Mouse (Mus musculus): ENCODE measurements around the gene Dab1. TPM values are rescaled to one million over a fixed set of nuclear protein-coding genes. Genes with fewer than 3 reads are reported as not detected.

The Dab1 gene
- polyA plus RNA-seq, 1 experiment from 2014 or later, result 3.6 TPM

- WGBS, result 71% methylated on average over 5 of the region's 5 CpGs
- H3K4me3 ChIP-seq, result no peak overlapping the region
These were observed 896.5 kb downstream of the Dab1 start for GRCm38 (mm10) chr4:104515681-104516080.

GRCm38 (mm10) chr4:104522324-104522723 is 903.2 kb downstream of the Dab1 start:
- H3K4me3 ChIP-seq, result no peak overlapping the region
- no peaks in the 10 kb centered on the region for H3K36me3 ChIP-seq
- H3K4me1 ChIP-seq, result no peaks in the 10 kb centered on the region
- no peak overlapping the region for H3K27ac ChIP-seq
- no peaks in the 10 kb centered on the region for H3K27me3 ChIP-seq (ENCODE audit: insufficient read depth, poor library complexity, severe bottlenecking)
- no peak for DNase-seq (ENCODE audit: low spot score)
- 71% methylated on average over 8 of the region's 8 CpGs for WGBS
- no peaks in the 10 kb centered on the region for H3K9me3 ChIP-seq

More at GRCm38 (mm10) chr4:104515681-104516080, 896.5 kb downstream of the Dab1 start:
- no peaks in the 10 kb centered on the region for H3K9me3 ChIP-seq
- H3K36me3 ChIP-seq, result no peaks in the 10 kb centered on the region
- no peaks in the 10 kb centered on the region for H3K27me3 ChIP-seq (ENCODE audit: insufficient read depth, poor library complexity, severe bottlenecking)
- DNase-seq (ENCODE audit: low spot score), result no peak
- H3K27ac ChIP-seq, result no peak overlapping the region
- H3K4me1 ChIP-seq, result peaks cover 5% of the 10 kb centered on the region; the same call in 1 of the 2 replicates

GRCm38 (mm10) chr4:104523776-104524175 is 904.6 kb downstream of the Dab1 start:
- Histone ChIP-seq H3K4me3 (no peak overlapping the region), H3K36me3 (no peaks in the 10 kb centered on the region), H3K27ac (no peak overlapping the region), H3K27me3 (ENCODE audit: insufficient read depth, poor library complexity, severe bottlenecking) (no peaks in the 10 kb centered on the region), H3K9me3 (no peaks in the 10 kb centered on the region), H3K4me1 (no peaks in the 10 kb centered on the region)
- 87% methylated on average over 7 of the region's 7 CpGs for WGBS
- no peak for DNase-seq (ENCODE audit: low spot score)

GRCm38 (mm10) chr4:104529905-104530646 is 910.9 kb downstream of the Dab1 start:
- no peaks in the 10 kb centered on the region for H3K4me1 ChIP-seq
- H3K27ac ChIP-seq, result no peak overlapping the region
- H3K27me3 ChIP-seq (ENCODE audit: insufficient read depth, poor library complexity, severe bottlenecking), result no peaks in the 10 kb centered on the region
- no peak overlapping the region for H3K4me3 ChIP-seq
- H3K9me3 ChIP-seq, result no peaks in the 10 kb centered on the region
- H3K36me3 ChIP-seq, result no peaks in the 10 kb centered on the region
- 85% methylated on average over 4 of the region's 4 CpGs for WGBS
- no peak for DNase-seq (ENCODE audit: low spot score)

GRCm38 (mm10) chr4:104532846-104533245 is 913.7 kb downstream of the Dab1 start:
- WGBS, result 83% methylated on average over 4 of the region's 4 CpGs
- Histone ChIP-seq H3K4me3 (no peak overlapping the region), H3K27me3 (ENCODE audit: insufficient read depth, poor library complexity, severe bottlenecking) (no peaks in the 10 kb centered on the region), H3K4me1 (no peaks in the 10 kb centered on the region), H3K36me3 (no peaks in the 10 kb centered on the region), H3K9me3 (no peaks in the 10 kb centered on the region), H3K27ac (no peak overlapping the region)
- DNase-seq (ENCODE audit: low spot score), result no peak

- H3K27ac ChIP-seq, result no peak overlapping the region
- no peaks in the 10 kb centered on the region for H3K36me3 ChIP-seq
- no peaks in the 10 kb centered on the region for H3K9me3 ChIP-seq
- no peaks in the 10 kb centered on the region for H3K4me1 ChIP-seq
- H3K27me3 ChIP-seq (ENCODE audit: insufficient read depth, poor library complexity, severe bottlenecking), result no peaks in the 10 kb centered on the region
- WGBS, result 69% methylated on average over 3 of the region's 3 CpGs
- no peak for DNase-seq (ENCODE audit: low spot score)
- H3K4me3 ChIP-seq, result no peak overlapping the region
These were observed 919.3 kb downstream of the Dab1 start for GRCm38 (mm10) chr4:104538420-104538819.

- H3K9me3 ChIP-seq, result no peaks in the 10 kb centered on the region
- no peaks in the 10 kb centered on the region for H3K4me1 ChIP-seq
- DNase-seq (ENCODE audit: low spot score), result no peak
- H3K27ac ChIP-seq, result no peak overlapping the region
- WGBS, result 64% methylated on average over 2 of the region's 2 CpGs
- H3K27me3 ChIP-seq (ENCODE audit: insufficient read depth, poor library complexity, severe bottlenecking), result no peaks in the 10 kb centered on the region
- H3K36me3 ChIP-seq, result no peaks in the 10 kb centered on the region
- no peak overlapping the region for H3K4me3 ChIP-seq
These were observed 919.9 kb downstream of the Dab1 start for GRCm38 (mm10) chr4:104539047-104539446.

- no peak overlapping the region for H3K4me3 ChIP-seq
- H3K4me1 ChIP-seq, result no peaks in the 10 kb centered on the region
- H3K27ac ChIP-seq, result no peak overlapping the region
- H3K9me3 ChIP-seq, result no peaks in the 10 kb centered on the region
- 86% methylated on average over 5 of the region's 5 CpGs for WGBS
- no peak for DNase-seq (ENCODE audit: low spot score)
- no peaks in the 10 kb centered on the region for H3K36me3 ChIP-seq
- H3K27me3 ChIP-seq (ENCODE audit: insufficient read depth, poor library complexity, severe bottlenecking), result no peaks in the 10 kb centered on the region
These were observed 927.9 kb downstream of the Dab1 start for GRCm38 (mm10) chr4:104547091-104547490.

GRCm38 (mm10) chr4:104548287-104548686 is 929.1 kb downstream of the Dab1 start:
- Histone ChIP-seq H3K36me3 (no peaks in the 10 kb centered on the region), H3K27me3 (ENCODE audit: insufficient read depth, poor library complexity, severe bottlenecking) (no peaks in the 10 kb centered on the region), H3K9me3 (no peaks in the 10 kb centered on the region), H3K27ac (no peak overlapping the region), H3K4me3 (no peak overlapping the region), H3K4me1 (no peaks in the 10 kb centered on the region)
- 83% methylated on average over 1 of the region's 1 CpGs for WGBS
- DNase-seq (ENCODE audit: low spot score), result no peak

- Histone ChIP-seq H3K9me3 (no peaks in the 10 kb centered on the region), H3K4me3 (no peak overlapping the region), H3K36me3 (no peaks in the 10 kb centered on the region), H3K4me1 (no peaks in the 10 kb centered on the region), H3K27ac (no peak overlapping the region), H3K27me3 (ENCODE audit: insufficient read depth, poor library complexity, severe bottlenecking) (no peaks in the 10 kb centered on the region)
- WGBS, result 60% methylated on average over 4 of the region's 4 CpGs
- no peak for DNase-seq (ENCODE audit: low spot score)
These were observed 931.5 kb downstream of the Dab1 start for GRCm38 (mm10) chr4:104550581-104551205.

- Histone ChIP-seq H3K36me3 (no peaks in the 10 kb centered on the region), H3K4me3 (no peak overlapping the region), H3K27me3 (ENCODE audit: insufficient read depth, poor library complexity, severe bottlenecking) (no peaks in the 10 kb centered on the region), H3K4me1 (no peaks in the 10 kb centered on the region), H3K27ac (no peak overlapping the region), H3K9me3 (no peaks in the 10 kb centered on the region)
- WGBS, result 86% methylated on average over 17 of the region's 17 CpGs
- DNase-seq (ENCODE audit: low spot score), result no peak
These were observed 932.4 kb downstream of the Dab1 start for GRCm38 (mm10) chr4:104551390-104552070.

- no peak for DNase-seq (ENCODE audit: low spot score)
- 58% methylated on average over 2 of the region's 2 CpGs for WGBS
- H3K27me3 ChIP-seq (ENCODE audit: insufficient read depth, poor library complexity, severe bottlenecking), result no peaks in the 10 kb centered on the region
- H3K9me3 ChIP-seq, result no peaks in the 10 kb centered on the region
- H3K27ac ChIP-seq, result no peak overlapping the region
- no peak overlapping the region for H3K4me3 ChIP-seq
- no peaks in the 10 kb centered on the region for H3K36me3 ChIP-seq
- H3K4me1 ChIP-seq, result no peaks in the 10 kb centered on the region
These were observed 936.2 kb downstream of the Dab1 start for GRCm38 (mm10) chr4:104555408-104555807.

GRCm38 (mm10) chr4:104563512-104563911 is 944.4 kb downstream of the Dab1 start:
- DNase-seq (ENCODE audit: low spot score), result no peak

More at GRCm38 (mm10) chr4:104563512-104563911, 944.4 kb downstream of the Dab1 start:
- no peak overlapping the region for H3K27ac ChIP-seq
- no peaks in the 10 kb centered on the region; the same call in 1 of the 2 replicates for H3K4me1 ChIP-seq
- no peaks in the 10 kb centered on the region for H3K9me3 ChIP-seq
- 68% methylated on average over 5 of the region's 5 CpGs for WGBS
- no peak overlapping the region for H3K4me3 ChIP-seq
- H3K36me3 ChIP-seq, result no peaks in the 10 kb centered on the region
- H3K27me3 ChIP-seq (ENCODE audit: insufficient read depth, poor library complexity, severe bottlenecking), result peaks cover 4% of the 10 kb centered on the region; the same call in 1 of the 2 replicates

Data from heart, embryonic 10.5 days (tissue).